Mouse (Mus musculus): Measurements from ENCODE around the gene Zscan21.

GRCm38 (mm10) chr5:138073803-138074202, 42.9 kb upstream of the Zscan21 start:
- TF ChIP-seq EP300 (optimal IDR thresholded peaks at IDR 0.05) (no peak), CTCF (IDR thresholded peaks at IDR 0.05; ENCODE audit: low read depth) (no peak)

All from stomach, postnatal 0 days (tissue).